Mouse (Mus musculus): ENCODE measurements around the gene G6pc2. TPM values are rescaled to one million over a fixed set of nuclear protein-coding genes. Genes with fewer than 3 reads are reported as not detected.

G6pc2 gene
- polyA plus RNA-seq (2012; rRNA removed) = 0.01 TPM in 1 of 2 replicates, not detected in the other

GRCm38 (mm10) chr2:69210773-69211172 is at the start of gene G6pc2:
Gene G6pc2, plus strand, starts transcription at chr2:69211073.

GRCm38 (mm10) chr2:69205791-69206351 is 5.0 kb upstream of the G6pc2 start, which contains the start of gene Spc25:
Gene Spc25, minus strand, starts transcription at chr2:69206194.

Other genes with a start within 250 kb of the G6pc2 start
- gene Nostrin, start 75.3 kb upstream of the G6pc2 start, polyA plus RNA-seq (2012; rRNA removed) = 4.7 and 6.0 TPM in 2 replicates
- 55.9 and 58.3 TPM in 2 replicates for gene Spc25, start 4.9 kb upstream of the G6pc2 start, polyA plus RNA-seq (2012; rRNA removed)
- gene Abcb11, start 131.5 kb downstream of the G6pc2 start, polyA plus RNA-seq (2012; rRNA removed) = 3.2 and 3.5 TPM in 2 replicates
- gene Dhrs9, start 169.4 kb downstream of the G6pc2 start, polyA plus RNA-seq (2012; rRNA removed) = 0.39 and 0.41 TPM in 2 replicates

Measured in liver, embryonic 14 days (tissue).